Mouse (Mus musculus) T-helper 17 cell (primary cell): ENCODE data around the gene Cox19.

ENCODE experiments used
- in situ Hi-C, 2 experiments: fragments of 300-600 bp; cut with MboI, MseI; formaldehyde crosslinking; loops; 1 replicate in 1 of 2; 2 replicates in 1 of 2; pipeline ENCODE4 v1.15.1; 2025; ENCODE audit warnings: high pct_unique_total_duplicates in 2 of 2

The Cox19 gene

GRCm38 (mm10) chr5:139351134-139351533 lies at the start of gene Cox19:
Gene Cox19, minus strand, starts transcription at chr5:139351418.
- in situ Hi-C loops = no loop called here

DNA sequence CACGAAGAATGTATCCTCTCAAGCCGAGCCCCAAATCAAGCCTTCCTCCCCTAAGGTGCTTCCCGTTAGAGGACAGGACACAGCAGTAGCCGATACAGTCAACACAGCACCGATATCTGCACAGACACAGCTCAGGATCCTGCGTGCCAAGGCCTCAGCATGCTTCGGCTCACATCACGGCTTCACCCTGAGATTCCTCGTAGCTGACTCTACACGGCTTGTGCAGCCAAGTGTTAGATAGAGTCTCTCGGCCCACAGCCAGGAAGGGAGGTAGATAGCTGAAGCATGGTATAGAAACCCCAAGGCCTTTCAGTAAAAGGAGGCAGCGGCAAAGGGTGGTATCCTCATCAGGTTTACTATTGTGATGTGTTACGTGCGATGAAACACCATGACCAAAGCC lies 48.8 kb upstream of the Cox19 start:
- in situ Hi-C loops = loop anchor here in 1 of 2 experiments (10.0 kb wide), 1 partner anchor 1425 kb away; no protein-coding TSS in a partner anchor

DNA sequence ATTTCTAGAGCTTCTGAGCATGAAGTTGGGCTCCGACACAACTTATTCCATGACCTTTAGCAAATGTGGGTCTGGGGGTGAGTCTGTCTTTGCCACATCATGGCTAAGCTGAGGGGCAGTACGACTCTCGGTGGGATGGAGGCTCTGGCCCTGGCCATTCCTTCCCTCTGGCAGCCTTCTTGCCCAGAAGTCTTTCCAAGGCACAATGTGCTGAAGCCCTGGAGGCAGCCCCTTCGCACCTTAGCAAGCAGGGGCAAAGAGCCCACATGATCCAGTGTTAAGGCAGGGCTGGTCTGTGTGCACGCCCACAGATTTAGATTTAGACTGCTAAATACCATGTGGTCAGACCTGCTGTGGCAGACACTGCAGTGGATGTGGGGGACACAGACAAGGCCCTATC lies 47.6 kb upstream of the Cox19 start:
- in situ Hi-C loops = loop anchor here in 1 of 2 experiments (10.0 kb wide), 1 partner anchor 1426 kb away; no protein-coding TSS in a partner anchor

DNA sequence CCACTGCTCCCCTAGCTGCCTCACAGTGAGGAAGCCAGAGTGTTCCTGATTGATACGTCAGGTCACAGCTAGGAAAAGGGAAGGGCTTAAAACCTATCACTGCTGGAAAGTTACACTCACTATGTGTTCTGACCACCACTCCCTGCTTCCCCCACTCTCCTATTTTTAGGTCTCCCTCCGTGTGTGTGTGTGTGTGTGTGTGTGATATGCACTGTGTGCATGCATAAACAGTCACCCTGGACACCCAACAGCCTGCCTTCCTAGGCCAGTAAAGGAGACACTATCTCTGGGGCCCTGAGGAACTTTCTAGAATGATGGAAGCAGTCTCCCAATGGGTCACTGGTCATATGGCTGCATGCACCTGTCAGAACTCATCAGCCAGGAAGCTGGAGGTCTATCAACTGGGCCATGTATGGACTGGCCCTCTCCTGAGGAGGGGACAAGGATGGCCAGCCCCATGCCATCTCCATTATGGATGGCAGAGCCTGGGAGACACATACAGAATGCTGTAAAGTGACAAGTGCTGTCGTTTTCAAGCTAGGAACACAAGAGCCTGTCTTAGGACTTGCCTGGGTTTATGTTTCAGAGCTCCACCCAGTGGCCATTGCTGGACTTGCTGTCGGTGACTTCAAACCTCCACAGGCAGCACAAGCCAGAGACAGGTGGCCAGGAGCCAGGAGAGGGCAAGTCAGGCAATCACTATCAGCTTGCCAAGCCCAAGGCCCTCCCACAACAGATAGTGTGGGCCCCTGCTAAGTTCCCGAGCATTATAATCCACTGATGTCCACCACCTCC lies 46.9 kb upstream of the Cox19 start:
- in situ Hi-C loops = loop anchor here in 1 of 2 experiments (10.0 kb wide), 1 partner anchor 1427 kb away; no protein-coding TSS in a partner anchor

DNA sequence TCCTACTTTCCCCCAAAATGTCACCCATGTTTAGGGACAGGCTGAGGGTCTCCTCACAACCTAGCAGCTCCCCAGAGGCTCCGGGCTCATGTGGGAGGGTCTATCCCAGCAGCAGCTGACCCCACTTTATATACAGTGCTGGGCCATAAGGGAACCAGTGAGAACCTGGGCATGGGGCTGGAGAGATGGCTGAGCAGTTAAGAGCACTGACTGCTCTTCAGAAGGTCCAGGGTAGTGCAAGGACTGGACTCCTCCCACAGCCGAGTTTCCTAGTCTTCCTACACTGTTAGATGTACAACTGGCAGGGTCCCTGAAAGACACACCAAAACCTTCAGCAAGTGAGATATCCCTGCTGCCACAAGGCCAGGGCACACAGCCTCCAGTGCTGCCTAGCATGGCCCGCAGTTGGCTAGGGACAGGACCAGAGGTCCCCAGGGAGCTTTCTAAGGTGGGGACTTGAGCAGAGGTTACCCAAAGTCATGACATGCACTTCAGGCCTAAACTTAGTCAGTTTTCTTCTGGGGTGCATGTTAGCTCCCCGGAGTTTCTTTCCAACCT lies 46.2 kb upstream of the Cox19 start:
- in situ Hi-C loops = loop anchor here in 1 of 2 experiments (10.0 kb wide), 1 partner anchor 1427 kb away; no protein-coding TSS in a partner anchor

DNA sequence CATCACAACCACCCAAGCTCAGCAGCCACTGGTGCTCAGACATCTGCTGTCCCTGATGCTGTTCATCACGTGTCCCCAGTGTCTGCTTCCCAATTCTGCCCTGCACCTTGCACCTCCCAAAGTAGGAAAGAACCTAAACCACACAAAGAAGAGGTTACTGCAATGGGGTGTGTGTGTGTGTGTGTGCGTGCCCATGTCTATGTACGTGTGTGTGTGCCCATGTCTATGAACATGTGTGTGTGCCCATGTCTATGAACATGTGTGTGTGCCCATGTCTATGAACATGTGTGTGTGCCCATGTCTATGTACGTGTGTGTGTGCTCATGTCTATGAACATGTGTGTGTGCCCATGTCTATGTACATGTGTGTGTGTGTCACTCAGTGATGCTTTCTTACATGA lies 44.3 kb upstream of the Cox19 start:
- in situ Hi-C loops = loop anchor here in 1 of 2 experiments (10.0 kb wide), 1 partner anchor 1429 kb away; no protein-coding TSS in a partner anchor

DNA sequence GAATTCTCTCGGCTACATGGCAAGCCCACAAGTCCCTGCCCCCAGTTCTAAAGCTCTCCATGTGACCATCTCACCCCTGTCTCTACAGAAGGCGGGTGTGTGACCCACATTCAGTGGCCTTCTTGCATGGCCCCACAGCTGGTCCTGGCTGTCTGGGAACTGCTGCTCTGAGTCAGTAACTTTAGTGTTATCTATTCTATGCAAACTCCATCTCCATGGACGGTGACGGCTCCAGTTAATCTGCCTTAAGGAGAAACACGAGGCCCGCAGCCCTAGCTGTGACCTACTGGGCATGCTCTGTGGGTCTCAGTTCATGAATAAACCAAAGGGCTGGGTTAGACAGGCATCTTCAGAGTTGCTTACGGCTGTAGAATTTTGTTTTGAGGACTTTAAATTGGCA lies 43.2 kb upstream of the Cox19 start:
- in situ Hi-C loops = loop anchor here in 1 of 2 experiments (10.0 kb wide), 1 partner anchor 1430 kb away; no protein-coding TSS in a partner anchor

GRCm38 (mm10) chr5:139393197-139393588 lies 42.0 kb upstream of the Cox19 start:
- in situ Hi-C loops = loop anchor here in 1 of 2 experiments (10.0 kb wide), 1 partner anchor 1432 kb away; no protein-coding TSS in a partner anchor

- in situ Hi-C loops = loop anchor here in 1 of 2 experiments (10.0 kb wide), 1 partner anchor 1432 kb away; no protein-coding TSS in a partner anchor
Observed at GRCm38 (mm10) chr5:139392219-139393196, 41.3 kb upstream of the Cox19 start.

DNA sequence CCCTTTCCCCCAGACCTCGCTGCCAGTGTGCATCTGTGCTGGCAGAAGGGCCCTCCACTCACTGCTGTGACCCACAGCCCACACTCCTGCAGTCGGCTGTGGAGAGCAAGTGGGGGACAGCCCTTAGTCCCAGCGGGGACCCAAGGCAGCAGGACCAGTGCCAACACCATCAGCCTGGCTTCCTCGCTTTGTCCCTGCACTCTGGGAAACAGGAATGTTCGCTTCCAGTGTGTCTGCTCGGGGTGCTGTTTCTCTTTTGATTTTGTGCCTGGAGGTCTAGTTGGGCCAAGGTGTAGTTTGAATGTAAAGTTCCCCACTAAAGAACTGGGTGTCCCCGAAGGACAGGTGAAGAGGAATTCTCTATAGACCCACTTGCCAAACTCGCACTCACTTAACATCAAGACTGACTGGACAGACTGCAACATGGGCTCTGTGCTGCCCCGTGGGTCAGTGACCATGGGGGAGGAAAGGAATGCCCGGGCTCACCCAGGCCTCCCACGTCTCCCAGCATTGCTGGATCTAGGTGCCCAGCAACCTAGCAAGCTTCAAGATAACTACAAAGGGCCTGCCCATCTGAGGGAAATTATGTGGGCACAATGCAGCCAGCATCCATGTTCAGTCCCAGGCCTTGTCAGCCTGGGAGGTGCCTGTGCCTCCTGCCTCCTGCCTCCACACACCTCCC lies 40.2 kb upstream of the Cox19 start:
- in situ Hi-C loops = loop anchor here in 1 of 2 experiments (10.0 kb wide), 1 partner anchor 1433 kb away; no protein-coding TSS in a partner anchor

- in situ Hi-C loops = loop anchor here in 1 of 2 experiments (10.0 kb wide), 1 partner anchor 1434 kb away; no protein-coding TSS in a partner anchor
Observed at GRCm38 (mm10) chr5:139390324-139391119, 39.3 kb upstream of the Cox19 start.

DNA sequence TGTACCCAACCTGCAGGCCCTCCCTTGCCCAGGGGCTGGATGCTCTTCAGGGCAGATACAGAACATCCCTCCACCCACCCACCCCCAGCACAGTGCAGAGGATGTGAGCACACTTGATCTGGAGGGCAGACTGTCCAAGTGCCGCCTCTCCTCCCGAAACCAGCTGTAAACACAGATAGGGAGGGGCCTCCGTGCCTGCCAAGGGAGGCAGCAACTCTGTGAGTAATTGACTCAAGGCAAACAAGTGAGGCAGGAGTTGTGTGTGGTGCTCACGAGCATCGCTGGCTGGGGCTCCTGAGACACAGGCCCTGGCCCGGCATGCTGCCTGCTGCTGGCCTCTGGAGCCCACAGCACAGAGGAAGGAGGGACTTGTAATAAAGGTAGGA lies 38.5 kb upstream of the Cox19 start:
- in situ Hi-C loops = loop anchor here in 1 of 2 experiments (10.0 kb wide), 1 partner anchor 1435 kb away; no protein-coding TSS in a partner anchor

DNA sequence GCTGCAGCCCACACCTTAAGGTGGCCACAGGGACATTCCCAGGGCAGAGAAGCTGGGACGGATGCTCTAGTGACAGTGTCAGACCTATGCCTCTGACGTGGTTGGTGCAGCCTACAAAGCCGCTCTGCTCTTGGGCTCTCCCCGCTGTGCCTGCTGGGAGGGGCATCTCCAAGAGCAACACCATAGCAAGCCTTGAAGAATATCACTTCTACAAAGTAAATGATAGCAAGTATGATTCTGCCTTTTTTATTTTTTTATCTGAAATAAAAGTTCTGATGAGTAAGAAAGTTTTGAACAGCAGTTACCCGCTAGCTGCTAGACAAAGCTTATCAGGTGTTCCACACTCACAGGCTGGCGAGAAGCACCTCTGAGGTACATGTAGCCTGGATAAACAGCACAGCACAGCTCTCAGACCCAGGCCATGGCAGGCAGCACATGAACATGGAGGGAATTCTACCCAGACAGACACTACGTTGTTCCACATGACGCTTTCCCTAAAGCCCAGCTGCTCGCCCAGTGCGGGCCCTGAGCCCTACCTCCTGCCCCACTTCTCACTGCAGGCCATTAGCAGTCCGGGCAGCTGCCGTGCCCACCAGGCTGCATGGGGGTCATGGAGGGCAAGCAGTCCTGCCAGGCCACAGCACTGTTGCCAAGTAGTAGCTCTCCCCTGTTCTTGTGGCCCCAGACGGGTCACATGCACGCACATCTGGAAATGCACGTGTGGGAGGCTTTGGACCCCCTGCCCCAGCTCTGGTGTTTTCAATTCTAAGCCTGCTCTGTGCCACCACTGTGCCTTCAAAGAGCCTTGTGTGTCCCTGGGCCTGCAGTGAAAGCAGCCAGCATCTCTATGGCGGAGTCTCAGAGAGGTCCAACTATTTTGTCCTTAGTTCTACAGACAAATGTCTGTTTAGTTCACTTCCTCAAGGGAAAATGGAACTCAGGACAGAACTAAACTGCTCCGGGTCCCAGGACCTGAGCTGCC lies 37.8 kb upstream of the Cox19 start:
- in situ Hi-C loops = no loop called here

GRCm38 (mm10) chr5:139388195-139388570 lies 37.0 kb upstream of the Cox19 start:
- in situ Hi-C loops = no loop called here

DNA sequence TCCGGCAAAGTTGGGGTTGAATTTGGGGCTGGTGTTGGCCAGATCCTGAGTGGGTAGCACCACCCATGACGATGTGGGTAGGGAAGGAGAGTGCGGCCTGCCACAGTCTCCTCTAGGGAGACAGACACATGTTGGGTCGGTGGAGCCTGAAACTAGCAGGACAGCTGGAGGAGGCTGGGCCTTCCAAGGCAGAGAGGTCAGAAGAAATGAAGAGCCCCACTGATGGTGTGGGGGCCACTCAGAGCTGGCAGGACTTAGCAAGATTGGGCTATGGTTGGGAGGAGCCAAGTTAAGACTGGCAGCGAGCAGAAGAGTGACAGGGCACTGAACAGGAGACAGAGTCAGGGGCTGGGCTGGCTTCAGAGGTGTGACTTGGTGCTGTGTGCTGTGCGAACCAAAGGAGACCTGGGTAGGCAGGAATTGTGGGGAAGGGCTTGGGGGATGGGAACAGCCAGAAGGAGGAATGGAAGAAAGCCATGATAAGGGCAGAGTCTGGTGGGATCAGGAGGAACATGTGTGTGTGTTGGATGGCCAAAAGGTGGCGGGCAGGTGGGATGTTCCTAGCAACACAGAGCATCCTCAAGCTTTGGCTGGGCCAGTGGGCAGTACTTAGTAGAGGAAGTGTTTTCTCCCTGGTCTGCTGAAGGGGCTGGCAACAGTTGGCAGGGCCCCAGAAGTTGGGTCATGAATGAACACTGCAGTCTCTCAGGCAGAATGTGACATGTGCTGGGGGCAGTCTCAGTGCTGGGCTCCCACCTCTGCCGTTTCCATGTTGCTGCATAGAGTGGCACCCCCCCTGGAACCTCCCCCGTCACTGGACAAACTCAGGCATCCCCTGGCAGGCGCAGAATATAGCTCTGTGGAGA lies 36.3 kb upstream of the Cox19 start:
- in situ Hi-C loops = no loop called here

- in situ Hi-C loops = no loop called here
Observed at GRCm38 (mm10) chr5:139386047-139386446, 34.8 kb upstream of the Cox19 start.

GRCm38 (mm10) chr5:139384531-139384930 lies 33.3 kb upstream of the Cox19 start:
- in situ Hi-C loops = no loop called here
